Mouse (Mus musculus): Measurements from ENCODE around the gene Cav1.

DNA sequence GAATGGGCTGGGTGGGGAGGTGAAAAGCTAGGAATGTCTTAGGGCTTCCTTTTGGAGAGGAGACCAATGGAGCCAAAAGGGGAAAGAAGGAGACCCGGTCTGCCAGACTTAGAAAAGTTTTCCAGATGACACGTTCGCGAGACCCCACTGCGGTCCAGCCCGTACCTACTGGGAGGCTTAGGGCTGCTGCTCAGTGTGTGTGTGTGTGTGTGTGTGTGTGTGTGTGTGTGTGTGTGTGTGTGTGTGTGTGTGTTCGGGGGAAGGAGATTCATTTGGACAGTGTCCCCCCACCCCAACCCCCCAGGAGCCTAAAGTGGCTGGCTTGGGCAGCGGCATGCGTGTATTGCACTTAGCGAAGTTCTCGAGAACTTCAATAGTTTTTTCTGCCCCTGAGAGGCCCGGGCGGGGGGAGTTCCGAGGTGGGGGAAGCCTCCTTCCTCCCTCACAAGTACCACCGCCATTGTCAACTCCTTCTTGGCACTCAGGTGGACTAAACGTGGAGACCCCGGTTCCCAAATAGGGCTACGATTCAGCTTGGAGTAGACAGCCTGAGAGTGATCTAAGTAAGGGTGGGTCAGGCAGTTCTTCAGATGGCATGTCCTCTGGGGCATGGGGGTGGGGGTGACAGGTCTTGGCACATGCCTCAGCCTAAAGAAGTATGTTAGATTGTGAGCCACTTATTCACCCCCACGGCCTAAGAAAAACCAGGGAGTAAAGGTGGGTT is 629 bp downstream of the Cav1 start:
- TF ChIP-seq CTCF (IDR thresholded peaks at IDR 0.05) (no peak), EP300 (IDR thresholded peaks at IDR 0.05) (no peak; the same call in none of the 2 replicates)

All from lung, postnatal 0 days (tissue).